Mouse (Mus musculus): ENCODE results near the gene Opcml. TPM values are rescaled to one million over a fixed set of nuclear protein-coding genes. Genes with fewer than 3 reads are reported as not detected.

Opcml gene
- polyA plus RNA-seq, 1 experiment from 2014 or later = 9.4 TPM

- Histone ChIP-seq H3K27me3 (ENCODE audit: insufficient read depth, low read length) (no peaks in the 10 kb centered on the region), H3K9me3 (ENCODE audit: low read depth, low read length) (no peaks in the 10 kb centered on the region), H3K4me1 (ENCODE audit: insufficient read depth) (no peaks in the 10 kb centered on the region), H3K4me2 (no peak overlapping the region), H3K36me3 (ENCODE audit: insufficient read depth) (no peaks in the 10 kb centered on the region), H3K4me3 (ENCODE audit: low read depth, low read length) (no peak overlapping the region), H3K27ac (ENCODE audit: low read depth) (no peak overlapping the region), H3K9ac (no peak overlapping the region)
- DNase-seq (no peak), ATAC-seq (ENCODE audit: insufficient read depth) (no peak)
- WGBS = 80% methylated on average over 1 of the region's 1 CpGs
- no peak for TF ChIP-seq CTCF (IDR thresholded peaks at IDR 0.05; ENCODE audit: low read depth)
These were observed 1178.9 kb downstream of the Opcml start for GRCm38 (mm10) chr9:28969455-28969854.

Small RNA genes within 50 kb of the gene (microRNA-seq; reads per million reads assigned to microRNA genes)
- not detected for gene Gm44316 (ENCODE audit: borderline number of aligned reads)

Data from lung, embryonic 14.5 days (tissue).